In genomic region chr11:35769746-35770437, GRCm38 (mm10) we compare ENCODE assay signal across 8 mouse cellular contexts. TPM values are rescaled to one million over a fixed set of nuclear protein-coding genes. Genes with fewer than 3 reads are reported as not detected.
DNase-seq lines count a peak whose midpoint lies in the region; ATAC-seq lines count a peak whose summit lies in the region.

No protein-coding gene starts in this region.

- H3K4me3 ChIP-seq in hindbrain, embryonic 14.5 days (replicated peaks; ENCODE audit: low read length), result peak overlapping the region; percentile 81
- peak overlapping the region; percentile 89 for H3K4me3 ChIP-seq in midbrain, embryonic 12.5 days

- peak; percentile 61 to 65 for DNase-seq in thymus, adult 18-20 months
- no peak for DNase-seq in thymus, postnatal 0 days (ENCODE audit: low spot score)
- DNase-seq in cerebellum, adult 9-11 months, result peak; percentile 87
- peak; percentile 71 to 74 for DNase-seq in frontal cortex, postnatal 36 days (ENCODE audit: low spot score in 2 of 2)
- DNase-seq in hindbrain, embryonic 14.5 days (ENCODE audit: low spot score), result peak; percentile 57
- DNase-seq in left cerebral cortex, postnatal 4 days, result peak; percentile 80
- peak; percentile 72 for DNase-seq in thymus, postnatal 14 days

- H3K4me2 ChIP-seq in hindbrain, embryonic 14.5 days (replicated peaks), result peak overlapping the region; percentile 82
- peak overlapping the region; percentile 88 for H3K4me2 ChIP-seq in midbrain, embryonic 12.5 days (replicated peaks)

- under 1% methylated on average over 39 of the region's 41 CpGs for WGBS in hindbrain, embryonic 14.5 days
- under 1% methylated on average over 34 of the region's 41 CpGs for WGBS in midbrain, embryonic 12.5 days

- intact Hi-C loops in left cerebral cortex, postnatal 4 days (cut with DNase I), result no loop called here

- peak overlapping the region; percentile 93 for H3K27ac ChIP-seq in hindbrain, embryonic 14.5 days
- H3K27ac ChIP-seq in midbrain, embryonic 12.5 days (replicated peaks), result peak overlapping the region; percentile 96

- no peaks in the 10 kb centered on the region for H3K36me3 ChIP-seq in hindbrain, embryonic 14.5 days (replicated peaks; ENCODE audit: control insufficient read depth, insufficient read depth)
- no peaks in the 10 kb centered on the region for H3K36me3 ChIP-seq in midbrain, embryonic 12.5 days

- peak; percentile 85 for ATAC-seq in hindbrain, embryonic 14.5 days (ENCODE audit: low FRiP score)
- ATAC-seq in midbrain, embryonic 12.5 days (ENCODE audit: low FRiP score, low read depth), result peak; percentile 87

- no peaks in the 10 kb centered on the region for H3K9me3 ChIP-seq in hindbrain, embryonic 14.5 days (ENCODE audit: control insufficient read depth, low read length)
- no peaks in the 10 kb centered on the region for H3K9me3 ChIP-seq in midbrain, embryonic 12.5 days

- H3K4me1 ChIP-seq in hindbrain, embryonic 14.5 days (replicated peaks; ENCODE audit: control insufficient read depth, insufficient read depth, low read length), result peaks cover 16% of the 10 kb centered on the region
- peaks cover 16% of the 10 kb centered on the region for H3K4me1 ChIP-seq in midbrain, embryonic 12.5 days

- H3K27me3 ChIP-seq in hindbrain, embryonic 14.5 days (ENCODE audit: control insufficient read depth, insufficient read depth, low read length), result no peaks in the 10 kb centered on the region
- no peaks in the 10 kb centered on the region for H3K27me3 ChIP-seq in midbrain, embryonic 12.5 days

- peak overlapping the region; percentile 96 for H3K9ac ChIP-seq in hindbrain, embryonic 14.5 days
- H3K9ac ChIP-seq in midbrain, embryonic 12.5 days (replicated peaks), result peak overlapping the region; percentile 96

RNA-seq across cellular contexts. Expression of gene Pank3, which starts 0.6 kb away (rescaled TPM):
- polyA plus RNA-seq in thymus, postnatal 0 days (2015; fragmentation: Nextera tagmentation; extraction: Ambion mirVana), result 11.3 and 13.6 TPM in 2 replicates
- polyA plus RNA-seq in hindbrain, embryonic 14.5 days (2014; fragmentation: Nextera tagmentation; extraction: Ambion mirVana), result 36.3 and 38.1 TPM in 2 replicates
- total RNA-seq in left cerebral cortex, postnatal 4 days (2021), result 10 to 100 TPM; 64.9 to 70.1 TPM
- polyA plus RNA-seq in midbrain, embryonic 12.5 days (2016; fragmentation: Nextera tagmentation; extraction: Ambion mirVana), result 30.0 and 33.9 TPM in 2 replicates

RNA-seq across cellular contexts. Expression of gene Fbll1, which starts 28.8 kb away (rescaled TPM):
- not detected in 2 replicates for polyA plus RNA-seq in thymus, postnatal 0 days (2015; fragmentation: Nextera tagmentation; extraction: Ambion mirVana)
- polyA plus RNA-seq in hindbrain, embryonic 14.5 days (2014; fragmentation: Nextera tagmentation; extraction: Ambion mirVana), result 34.3 and 36.9 TPM in 2 replicates
- 10 to 100 TPM; 51.9 to 53.1 TPM for total RNA-seq in left cerebral cortex, postnatal 4 days (2021)
- 9.0 and 11.1 TPM in 2 replicates for polyA plus RNA-seq in midbrain, embryonic 12.5 days (2016; fragmentation: Nextera tagmentation; extraction: Ambion mirVana)
